Mouse (Mus musculus) hindbrain, embryonic 10.5 days (tissue): ENCODE measurements around the gene Ceacam16. TPM values are rescaled to one million over a fixed set of nuclear protein-coding genes. Genes with fewer than 3 reads are reported as not detected.
A peak's percentile ranks its signal among the peaks of the same experiment; 100 is the strongest.

Experiments used
- DNase-seq: peaks from one replicate; pipeline ENCODE4 v3.0.0-alpha.2; 2017; ENCODE audit warnings: low spot score
- H3K27ac ChIP-seq: fragments of 300-500 bp; sonication (generic); 2 replicates; pipeline ENCODE4 v1.5.1; 2016; ENCODE audit warnings: mild to moderate bottlenecking, moderate library complexity
- H3K27me3 ChIP-seq: fragments of 300-500 bp; sonication (generic); 2 replicates; pipeline ENCODE4 v1.6.1; 2016; ENCODE audit warnings: mild to moderate bottlenecking; ENCODE audit not compliant: poor library complexity, insufficient read depth, severe bottlenecking
- H3K36me3 ChIP-seq: fragments of 300-500 bp; sonication (generic); 2 replicates; pipeline ENCODE4 v1.6.1; 2016; ENCODE audit warnings: mild to moderate bottlenecking, moderate library complexity
- H3K4me1 ChIP-seq: fragments of 300-500 bp; sonication (generic); replicated peaks from 2 replicates; pipeline ENCODE4 v1.6.1; 2016; ENCODE audit warnings: mild to moderate bottlenecking
- H3K4me3 ChIP-seq: fragments of 300-500 bp; sonication (generic); 2 replicates; pipeline ENCODE4 v1.5.1; 2016; ENCODE audit warnings: mild to moderate bottlenecking, moderate library complexity
- H3K9me3 ChIP-seq: fragments of 300-500 bp; sonication (generic); 2 replicates; pipeline ENCODE4 v1.6.1; 2016; ENCODE audit warnings: mild to moderate bottlenecking, moderate library complexity
- WGBS: fragments of 180-500 bp; shearing (Covaris S2); methylation state at CpG from one replicate; pipeline ENCODE4 v1.1.7; 2016; 5-methylcytosine and 5-hydroxymethylcytosine counted together
- polyA plus RNA-seq: library from polyadenylated mRNA; unstranded; fragments of >200 nt; fragmentation: Nextera tagmentation; extraction: Ambion mirVana; gene quantifications from 2 replicates; pipeline ENCODE4 v1.2.1, GENCODE M21; 2016

The Ceacam16 gene
- not detected in 2 replicates for polyA plus RNA-seq

DNA sequence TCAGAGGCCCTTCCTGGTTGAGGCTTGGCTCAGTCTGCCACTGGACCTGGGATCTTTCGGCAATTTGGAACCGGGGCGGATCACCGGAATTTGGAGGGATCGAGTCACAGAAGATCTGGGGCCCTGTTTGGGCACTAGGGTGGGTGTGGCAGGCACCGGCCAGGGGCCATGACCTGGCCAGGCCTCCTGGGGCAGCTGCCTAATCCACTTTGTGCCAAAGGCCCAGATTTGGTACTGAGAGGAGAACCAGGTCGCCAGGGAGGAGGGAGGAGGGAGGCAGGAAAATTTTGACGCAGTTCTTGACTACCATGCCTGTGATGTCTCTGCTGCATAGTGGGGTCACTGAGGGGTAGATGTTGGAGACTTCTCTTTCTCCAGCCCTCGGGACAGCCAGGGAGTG lies at the start of gene Ceacam16:
Ceacam16 (minus strand) TSS at position 101 of the 400 bp plus-strand sequence.
- WGBS: 83% methylated on average over 9 of the region's 9 CpGs

DNA sequence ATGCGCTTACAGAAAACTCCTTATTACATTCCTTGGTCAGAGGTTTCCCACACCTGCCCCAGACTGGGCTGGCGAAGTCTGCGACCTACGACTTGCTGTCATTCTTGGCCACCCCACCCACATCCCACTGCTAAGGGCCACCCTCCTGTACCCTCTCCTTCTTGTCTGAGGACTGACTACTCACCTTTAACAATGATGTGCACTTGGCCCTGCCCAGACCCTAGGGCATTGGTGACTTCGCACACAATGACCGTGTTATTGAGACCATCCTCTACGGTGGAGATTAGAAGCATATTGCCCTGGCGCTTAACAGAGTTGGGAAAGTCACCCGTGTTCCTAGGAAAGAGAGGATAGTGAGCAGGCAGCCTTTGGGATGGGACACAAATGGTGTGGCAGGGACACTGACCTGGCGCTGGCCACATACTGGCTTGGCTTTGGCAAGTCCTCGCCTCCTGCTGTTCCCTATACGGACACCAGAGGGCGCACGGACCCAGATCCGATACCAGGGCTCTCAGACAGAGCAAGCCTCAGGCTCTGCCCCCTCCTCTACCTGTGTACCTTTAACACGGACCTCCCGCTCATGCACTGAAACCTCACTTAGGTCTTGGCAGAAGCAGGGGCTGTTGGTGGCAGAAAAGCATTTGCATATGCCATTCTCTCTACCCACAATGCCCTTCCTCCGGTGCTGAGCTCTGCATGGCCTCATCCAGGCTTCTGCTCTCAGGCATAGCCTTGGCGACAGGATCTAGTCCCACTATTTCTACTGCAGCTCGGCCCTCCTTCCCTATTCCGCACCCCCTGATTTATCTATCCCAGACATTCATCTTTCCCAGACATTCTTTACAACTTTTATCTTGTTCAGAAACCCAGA lies 49.6 kb upstream of the Ceacam16 start:
- Histone ChIP-seq H3K9me3 (0 out of 2 replicates have a peak, but pooled peaks cover 6% of the 10 kb centered on the region), H3K27ac (no peak overlapping the region), H3K36me3 (peaks cover 30% of the 10 kb centered on the region), H3K4me3 (no peak overlapping the region), H3K27me3 (no peaks in the 10 kb centered on the region), H3K4me1 (no peaks in the 10 kb centered on the region)
- WGBS: 50% methylated on average over 21 of the region's 21 CpGs
- DNase-seq: peak; percentile 83

More for the DNA sequence above, at the start of gene Ceacam16:
- Histone ChIP-seq H3K27ac (no peak within 1 kb of the TSS), H3K4me1 (no peaks in the 10 kb centered on the region), H3K4me3 (no peak within 1 kb of the TSS), H3K36me3 (no peaks in the 10 kb centered on the region), H3K9me3 (peaks cover 8% of the 10 kb centered on the region; the same call in 1 of the 2 replicates), H3K27me3 (peaks cover 3% of the 10 kb centered on the region; the same call in 1 of the 2 replicates)
- no peak for DNase-seq

DNA sequence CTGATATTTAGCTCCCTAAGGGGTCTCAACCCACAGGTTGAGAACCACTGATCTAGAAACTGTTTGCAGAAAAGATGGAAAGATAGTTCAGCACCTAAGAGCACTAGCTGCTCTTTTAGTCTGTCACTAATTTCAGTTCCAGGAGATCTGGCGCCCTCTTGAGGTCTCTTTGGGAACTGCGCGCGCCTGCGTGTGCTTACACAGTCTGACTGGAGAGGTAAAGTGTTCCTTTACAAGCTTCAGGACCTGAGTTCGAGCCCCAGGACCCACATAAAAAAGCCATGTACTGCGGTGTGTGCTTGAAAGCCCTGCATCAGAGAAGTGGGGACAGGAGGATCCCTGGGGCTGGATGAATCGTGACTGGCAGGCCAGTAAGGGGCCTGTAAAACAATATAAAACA lies 28.8 kb upstream of the Ceacam16 start:
- no peaks in the 10 kb centered on the region for H3K27me3 ChIP-seq
- DNase-seq: peak; percentile 29
- H3K36me3 ChIP-seq: no peaks in the 10 kb centered on the region
- H3K4me3 ChIP-seq: no peak overlapping the region
- no peak overlapping the region for H3K27ac ChIP-seq
- WGBS: 52% methylated on average over 8 of the region's 8 CpGs
- no peaks in the 10 kb centered on the region for H3K4me1 ChIP-seq
- H3K9me3 ChIP-seq: peaks cover 43% of the 10 kb centered on the region

DNA sequence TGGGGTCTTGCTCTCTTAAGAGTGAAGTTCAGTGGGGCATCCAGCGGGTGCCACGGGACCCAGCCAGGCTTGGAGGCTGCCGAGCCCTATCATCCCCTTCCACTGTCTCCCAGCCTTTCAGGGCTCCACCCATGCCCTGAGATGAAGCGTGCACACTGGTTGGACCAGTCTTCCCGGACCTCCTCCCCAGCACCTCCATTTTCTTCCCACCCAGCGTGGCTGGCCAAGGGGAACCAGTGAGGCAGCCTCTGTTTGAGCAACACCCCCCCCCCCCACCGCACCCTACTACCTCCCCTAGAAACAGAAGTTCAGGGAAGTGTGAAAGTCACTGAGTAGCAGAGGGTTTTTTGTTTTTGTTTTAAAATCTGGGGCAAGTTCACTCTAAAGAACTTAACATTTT lies 26.8 kb upstream of the Ceacam16 start, which contains the start of gene Ceacam19:
Ceacam19 (minus strand) TSS at position 117 of the 400 bp plus-strand sequence.
- no peak within 1 kb of the TSS for H3K27ac ChIP-seq
- no peaks in the 10 kb centered on the region for H3K36me3 ChIP-seq
- H3K4me1 ChIP-seq: no peaks in the 10 kb centered on the region
- no peak within 1 kb of the TSS for H3K4me3 ChIP-seq
- DNase-seq: no peak
- 71% methylated on average over 7 of the region's 7 CpGs for WGBS
- no peaks in the 10 kb centered on the region for H3K27me3 ChIP-seq
- H3K9me3 ChIP-seq: peaks cover 44% of the 10 kb centered on the region

DNA sequence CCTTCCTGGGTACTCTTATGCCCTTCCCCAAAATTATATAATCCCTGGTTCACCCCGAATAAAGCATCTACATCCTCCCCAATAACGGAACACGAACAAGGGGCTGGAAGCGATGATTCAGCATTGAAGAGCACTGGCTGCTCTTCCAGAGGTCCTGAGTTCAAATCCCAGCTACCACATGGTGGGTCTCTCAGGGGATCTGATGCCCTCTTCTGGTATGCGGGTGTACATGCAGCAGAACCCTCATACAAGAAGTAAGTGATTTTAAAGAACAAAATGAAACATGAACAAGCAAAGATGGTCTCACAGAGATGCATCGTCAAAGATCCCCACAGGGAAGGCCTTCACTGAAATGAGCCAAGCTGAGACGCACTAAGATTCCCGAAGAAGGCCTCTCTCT lies 19.7 kb upstream of the Ceacam16 start:
- no peaks in the 10 kb centered on the region for H3K4me1 ChIP-seq
- no peak for DNase-seq
- no peak overlapping the region for H3K27ac ChIP-seq
- no peaks in the 10 kb centered on the region for H3K36me3 ChIP-seq
- H3K4me3 ChIP-seq: no peak overlapping the region
- H3K27me3 ChIP-seq: no peaks in the 10 kb centered on the region
- WGBS: 78% methylated on average over 8 of the region's 8 CpGs
- H3K9me3 ChIP-seq: peaks cover 35% of the 10 kb centered on the region

DNA sequence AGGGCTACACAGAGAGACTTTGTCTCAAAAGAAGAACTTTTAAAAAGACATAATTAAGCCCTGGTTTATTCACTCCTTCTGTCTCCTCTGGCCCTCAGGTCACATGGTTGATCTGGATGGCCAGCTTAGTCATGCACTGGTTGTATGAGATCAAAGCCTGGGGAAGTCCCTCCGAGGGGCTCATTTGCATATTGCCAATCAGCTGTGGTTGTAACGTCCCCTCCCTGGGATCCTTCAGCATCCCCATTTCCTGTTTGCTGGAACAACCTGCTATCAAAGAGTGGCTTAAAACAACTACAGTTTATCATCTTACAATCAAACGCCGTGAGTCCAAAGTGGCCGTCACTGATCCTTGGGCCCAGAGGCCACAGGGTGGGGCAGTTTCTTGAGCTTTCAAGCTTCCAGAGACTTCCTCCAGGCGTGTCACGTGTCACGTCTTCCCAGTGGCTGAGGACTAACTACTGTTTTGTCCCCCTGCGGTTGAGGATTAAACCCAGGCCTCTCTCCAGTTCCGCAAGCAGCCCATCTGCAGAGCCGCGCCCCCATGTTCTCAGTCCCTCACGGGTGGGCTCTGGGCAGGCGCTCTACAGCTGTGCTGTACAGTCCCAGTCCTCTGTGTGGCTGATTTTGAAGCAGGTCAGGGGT lies 15.8 kb upstream of the Ceacam16 start:
- H3K9me3 ChIP-seq: 0 out of 2 replicates have a peak, but pooled peaks cover 11% of the 10 kb centered on the region
- no peaks in the 10 kb centered on the region for H3K36me3 ChIP-seq
- no peaks in the 10 kb centered on the region for H3K4me1 ChIP-seq
- H3K4me3 ChIP-seq: no peak overlapping the region
- WGBS: 65% methylated on average over 14 of the region's 14 CpGs
- H3K27me3 ChIP-seq: no peaks in the 10 kb centered on the region
- H3K27ac ChIP-seq: no peak overlapping the region
- no peak for DNase-seq

DNA sequence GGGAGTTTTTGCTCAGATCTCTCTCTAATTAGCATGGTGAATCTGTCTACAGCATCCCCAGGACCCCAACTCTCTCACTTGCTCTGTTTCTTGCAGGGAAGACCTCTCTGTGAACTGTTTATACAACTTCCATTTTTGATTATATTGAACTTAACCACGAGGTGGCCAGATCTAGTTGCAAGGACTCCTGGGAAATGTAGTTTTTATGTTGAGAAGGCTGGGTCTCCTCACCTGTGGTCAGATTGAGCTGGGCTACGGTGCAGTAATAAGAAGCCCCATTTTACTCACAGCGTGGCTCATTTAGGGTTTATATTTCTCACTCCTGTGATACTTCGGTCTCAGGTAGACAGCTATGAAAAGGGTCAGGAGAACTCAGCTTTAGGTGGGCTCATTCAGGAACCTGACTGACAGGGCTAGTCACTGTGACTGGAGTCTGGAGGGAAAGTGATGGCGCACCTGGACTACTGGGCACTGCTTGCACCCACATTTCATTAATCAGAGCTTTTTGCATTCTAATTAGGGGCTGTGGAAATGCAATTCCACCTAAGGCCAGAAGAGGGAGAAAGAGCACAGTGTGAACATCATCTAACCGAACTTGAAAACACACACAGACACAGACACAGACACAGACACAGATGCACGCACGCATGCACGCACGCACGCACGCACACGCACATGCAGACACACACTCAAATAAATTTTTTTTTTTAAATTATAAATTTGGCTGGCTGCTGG lies 15.0 kb upstream of the Ceacam16 start:
- 0 out of 2 replicates have a peak, but pooled peaks cover 11% of the 10 kb centered on the region for H3K9me3 ChIP-seq
- H3K27me3 ChIP-seq: no peaks in the 10 kb centered on the region
- H3K4me3 ChIP-seq: no peak overlapping the region
- DNase-seq: peak; percentile 19
- no peaks in the 10 kb centered on the region for H3K4me1 ChIP-seq
- 52% methylated on average over 13 of the region's 13 CpGs for WGBS
- no peaks in the 10 kb centered on the region for H3K36me3 ChIP-seq
- H3K27ac ChIP-seq: no peak overlapping the region

DNA sequence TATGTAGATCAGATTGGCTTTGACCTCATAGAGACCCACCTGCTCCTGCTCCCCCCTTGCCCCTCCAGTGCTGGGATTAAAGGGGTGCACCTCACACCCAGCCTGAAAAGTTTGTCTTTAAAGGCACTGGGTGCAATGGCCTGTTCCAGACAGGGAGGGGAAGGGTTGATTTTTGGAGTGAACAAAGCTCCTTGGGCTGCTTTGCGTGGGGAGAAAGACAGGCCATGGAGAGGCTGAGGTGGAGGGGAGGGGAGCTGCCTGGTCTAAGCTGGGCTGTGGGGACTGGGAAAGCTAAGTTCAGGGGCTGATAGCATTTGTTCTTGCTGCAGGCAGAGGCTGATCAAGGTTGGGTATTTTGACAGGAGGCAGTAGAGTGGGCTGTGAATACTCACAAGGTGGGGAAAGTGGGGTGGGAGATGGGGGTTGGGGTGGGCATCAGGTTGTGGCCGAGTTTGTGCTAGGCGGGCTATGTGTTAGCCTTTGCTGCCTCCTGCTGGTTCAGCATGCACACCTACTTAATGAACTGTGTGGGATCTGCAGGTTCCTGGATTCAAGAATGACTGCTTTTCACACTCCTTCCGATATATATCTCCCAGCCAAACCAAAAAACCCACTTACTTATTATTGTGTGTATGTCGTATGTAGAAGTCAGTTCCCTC lies 11.0 kb upstream of the Ceacam16 start:
- DNase-seq: peak; percentile 16
- 0 out of 2 replicates have a peak, but pooled peaks cover 5% of the 10 kb centered on the region for H3K9me3 ChIP-seq
- no peak overlapping the region for H3K27ac ChIP-seq
- no peaks in the 10 kb centered on the region for H3K4me1 ChIP-seq
- no peak overlapping the region for H3K4me3 ChIP-seq
- H3K27me3 ChIP-seq: no peaks in the 10 kb centered on the region
- no peaks in the 10 kb centered on the region for H3K36me3 ChIP-seq
- WGBS: 42% methylated on average over 5 of the region's 5 CpGs

DNA sequence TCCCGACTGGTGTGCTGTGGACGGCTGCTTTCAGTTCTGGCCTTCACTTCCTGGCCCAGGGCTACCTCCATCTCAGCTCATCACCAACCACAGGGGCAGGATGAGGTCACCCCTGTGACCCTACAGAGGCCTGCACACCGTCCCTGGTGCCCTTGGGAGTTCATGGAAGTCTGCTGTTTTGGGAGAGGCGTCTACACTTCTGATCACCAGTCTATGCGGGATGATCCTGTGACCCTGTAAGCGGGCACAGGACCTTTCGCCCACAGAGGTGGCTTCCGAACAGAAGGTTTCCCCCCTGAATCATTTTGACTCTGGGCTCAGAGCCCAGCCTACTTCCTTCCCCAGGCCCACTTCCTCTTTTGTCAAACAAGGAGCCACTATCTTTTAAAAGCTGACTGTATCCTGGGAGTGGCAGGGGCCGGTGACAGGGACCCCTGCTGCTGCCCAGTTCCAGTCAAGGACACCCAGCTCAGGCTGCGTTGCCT lies 10.1 kb upstream of the Ceacam16 start:
- H3K27me3 ChIP-seq: no peaks in the 10 kb centered on the region
- H3K4me3 ChIP-seq: no peak overlapping the region
- 0 out of 2 replicates have a peak, but pooled peaks cover 7% of the 10 kb centered on the region for H3K9me3 ChIP-seq
- no peak for DNase-seq
- WGBS: 65% methylated on average over 10 of the region's 10 CpGs
- no peak overlapping the region for H3K27ac ChIP-seq
- no peaks in the 10 kb centered on the region for H3K36me3 ChIP-seq
- H3K4me1 ChIP-seq: no peaks in the 10 kb centered on the region

DNA sequence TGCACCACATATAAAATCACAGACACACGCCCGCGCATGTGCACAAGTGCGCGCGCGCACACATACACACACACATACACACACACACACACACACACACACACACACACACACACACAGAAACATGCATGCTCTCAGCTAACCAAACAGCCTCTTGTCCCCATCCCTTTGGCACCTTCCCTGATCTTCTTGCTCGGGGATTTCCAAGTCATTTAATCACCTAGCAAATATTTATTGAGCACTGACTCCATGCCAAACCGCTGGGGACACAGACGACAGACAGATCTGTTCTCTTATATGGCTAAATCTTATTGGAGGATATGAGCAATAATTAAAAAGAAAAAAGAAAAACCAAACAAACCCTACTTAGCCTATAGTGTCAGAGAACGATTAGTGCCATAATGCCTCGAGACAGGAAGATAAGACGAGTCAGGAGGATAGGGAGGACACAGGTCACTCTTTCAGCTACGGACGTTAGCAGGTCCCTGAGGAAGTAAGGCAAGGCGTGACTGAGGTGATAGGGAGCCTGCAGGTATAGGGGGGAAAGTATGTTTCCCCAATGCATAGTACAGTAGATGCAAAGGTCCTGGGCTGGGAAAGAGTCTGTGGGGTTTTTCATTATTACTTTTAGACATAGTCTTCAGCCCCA lies 6.8 kb upstream of the Ceacam16 start:
- no peaks in the 10 kb centered on the region for H3K36me3 ChIP-seq
- 0 out of 2 replicates have a peak, but pooled peaks cover 4% of the 10 kb centered on the region for H3K9me3 ChIP-seq
- H3K27me3 ChIP-seq: no peaks in the 10 kb centered on the region
- H3K4me1 ChIP-seq: no peaks in the 10 kb centered on the region
- DNase-seq: no peak
- no peak overlapping the region for H3K27ac ChIP-seq
- 91% methylated on average over 16 of the region's 16 CpGs for WGBS
- H3K4me3 ChIP-seq: no peak overlapping the region

DNA sequence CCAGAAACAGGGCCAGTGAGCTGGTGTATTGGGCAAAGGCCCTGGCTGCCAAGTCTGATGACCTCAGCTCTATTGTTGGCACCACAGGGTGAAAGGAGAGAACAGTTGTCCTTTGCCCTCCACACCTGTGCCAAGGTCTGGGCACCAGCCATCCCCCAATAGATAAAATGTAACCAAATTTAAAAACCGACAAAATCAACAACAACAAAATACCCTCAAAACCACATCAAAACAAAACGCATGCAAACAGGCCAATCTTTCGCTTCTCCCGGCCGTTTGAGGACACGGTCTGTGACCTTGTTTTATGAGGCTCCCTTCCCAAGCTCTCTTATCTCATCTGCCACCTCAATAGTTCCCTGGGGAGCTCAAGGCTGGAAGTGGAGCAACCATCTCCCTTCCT lies 5.4 kb upstream of the Ceacam16 start:
- Histone ChIP-seq H3K27me3 (no peaks in the 10 kb centered on the region), H3K9me3 (0 out of 2 replicates have a peak, but pooled peaks cover 4% of the 10 kb centered on the region), H3K36me3 (no peaks in the 10 kb centered on the region), H3K4me3 (no peak overlapping the region), H3K4me1 (no peaks in the 10 kb centered on the region), H3K27ac (no peak overlapping the region)
- no peak for DNase-seq
- 89% methylated on average over 6 of the region's 6 CpGs for WGBS
